Comparison of ENCODE assay signal across 12 mouse cellular contexts in the genomic region with DNA sequence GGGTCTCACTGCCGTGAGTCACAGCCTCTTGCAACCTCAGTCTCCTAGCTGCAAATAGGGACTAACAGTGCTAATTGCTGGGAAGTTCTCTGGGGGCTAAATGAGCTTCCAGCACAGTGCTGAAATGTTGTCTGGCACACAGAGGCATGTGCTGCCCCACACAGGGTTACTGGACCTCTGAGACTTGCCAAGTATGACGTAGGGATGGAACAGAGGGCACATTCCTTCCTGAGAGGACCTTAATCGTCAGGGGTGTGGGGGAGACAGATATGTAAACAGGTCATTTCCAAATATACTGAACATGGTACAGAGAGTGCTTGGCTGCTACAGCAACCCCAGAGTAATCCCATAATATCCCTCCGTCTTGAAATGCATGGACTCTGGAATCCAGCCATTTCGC. TPM values are rescaled to one million over a fixed set of nuclear protein-coding genes. Genes with fewer than 3 reads are reported as not detected.
DNase-seq lines count a peak whose midpoint lies in the region; ATAC-seq and TF ChIP-seq lines count a peak whose summit lies in the region.
"Had no signal": no experiment of that assay in that cellular context is flagged by ENCODE, and none has a peak within 500 bp of the region (broad histone marks: within the 10 kb centered on the region; RNA-seq: fewer than 3 reads in every experiment).

No protein-coding gene starts in this region.

- H3K4me2 ChIP-seq in kidney, embryonic 15.5 days, result no peak overlapping the region
- no peak overlapping the region for H3K4me2 ChIP-seq in kidney, postnatal 0 days (ENCODE audit: low read length)
- H3K4me2 ChIP-seq: neural tube, embryonic 13.5 days had no signal

- H3K27ac ChIP-seq in kidney, embryonic 15.5 days, result no peak overlapping the region
- no peak overlapping the region for H3K27ac ChIP-seq in kidney, postnatal 0 days
- H3K27ac ChIP-seq: midbrain, embryonic 10.5 days; neural tube, embryonic 13.5 days had no signal

- H3K4me3 ChIP-seq in kidney, embryonic 15.5 days (replicated peaks), result no peak overlapping the region
- H3K4me3 ChIP-seq in kidney, postnatal 0 days (replicated peaks; ENCODE audit: low read depth, low read length), result no peak overlapping the region
- H3K4me3 ChIP-seq: midbrain, embryonic 10.5 days; neural tube, embryonic 13.5 days had no signal

- H3K36me3 ChIP-seq in kidney, embryonic 15.5 days, result no peaks in the 10 kb centered on the region
- H3K36me3 ChIP-seq in kidney, postnatal 0 days (ENCODE audit: insufficient read depth, low read length), result no peaks in the 10 kb centered on the region
- H3K36me3 ChIP-seq: midbrain, embryonic 10.5 days; neural tube, embryonic 13.5 days had no signal

- peak; percentile 63 to 84 for DNase-seq in kidney, adult 8-10 months
- DNase-seq in heart, adult 8-10 months (ENCODE audit: low spot score), result peak; percentile 48
- peak; percentile 38 for DNase-seq in kidney, postnatal 0 days (ENCODE audit: low spot score)
- DNase-seq in lung, postnatal 4 days, result peak; percentile 33 to 59
- DNase-seq in thymus, postnatal 36 days, result no peak
- DNase-seq in layer of hippocampus, adult 8-10 months (ENCODE audit: low spot score in 2 of 2), result no peak
- DNase-seq in thymus, adult 18-20 months, result no peak
- DNase-seq: cerebellum, adult 8-10 months; gastrocnemius, postnatal 25 days had no signal

- no peak overlapping the region for H3K9ac ChIP-seq in kidney, embryonic 15.5 days
- no peak overlapping the region for H3K9ac ChIP-seq in kidney, postnatal 0 days (ENCODE audit: low read depth, low read length)
- H3K9ac ChIP-seq: neural tube, embryonic 13.5 days had no signal

- no peaks in the 10 kb centered on the region for H3K9me3 ChIP-seq in kidney, embryonic 15.5 days (replicated peaks)
- no peaks in the 10 kb centered on the region for H3K9me3 ChIP-seq in kidney, postnatal 0 days (replicated peaks; ENCODE audit: low read length)
- H3K9me3 ChIP-seq: midbrain, embryonic 10.5 days; neural tube, embryonic 13.5 days had no signal

- H3K27me3 ChIP-seq in kidney, embryonic 15.5 days, result no peaks in the 10 kb centered on the region
- H3K27me3 ChIP-seq in kidney, postnatal 0 days (ENCODE audit: insufficient read depth, low read length), result no peaks in the 10 kb centered on the region
- H3K27me3 ChIP-seq: neural tube, embryonic 13.5 days had no signal

- ATAC-seq in kidney, embryonic 15.5 days (replicated peaks; ENCODE audit: low FRiP score), result no peak
- no peak for ATAC-seq in kidney, postnatal 0 days (replicated peaks; ENCODE audit: low FRiP score, low read depth)

- TF ChIP-seq CTCF in kidney, postnatal 0 days (IDR thresholded peaks at IDR 0.05; ENCODE audit: low read depth), result no peak

- H3K4me1 ChIP-seq in kidney, embryonic 15.5 days, result peaks cover 9% of the 10 kb centered on the region
- no peaks in the 10 kb centered on the region for H3K4me1 ChIP-seq in kidney, postnatal 0 days (replicated peaks; ENCODE audit: insufficient read depth, low read length)

- 58% methylated on average over 5 of the region's 5 CpGs for WGBS in kidney, embryonic 15.5 days
- 47% methylated on average over 5 of the region's 5 CpGs for WGBS in kidney, postnatal 0 days

RNA-seq across cellular contexts. Expression of gene Idh2, which starts 5.9 kb away (rescaled TPM):
- 633 and 674 TPM in 2 replicates for polyA plus RNA-seq in kidney, embryonic 15.5 days (2015; fragmentation: Nextera tagmentation; extraction: Ambion mirVana)
- 1,000 to 10,000 TPM; 2,287 to 2,565 (median 2,388) TPM for total RNA-seq in heart, adult 8-10 months (2022)
- 630 and 689 TPM in 2 replicates for polyA plus RNA-seq in kidney, postnatal 0 days (2015; fragmentation: Nextera tagmentation; extraction: Ambion mirVana)
- total RNA-seq in layer of hippocampus, adult 8-10 months (2022), result 10 to 100 TPM; 67.5 to 83.7 (median 75.9) TPM

Comparison
In these comparisons a context has a peak if more than half of its experiments do, and no peak if none do; other contexts are left out.
1. DNase-seq: peak in kidney, adult 8-10 months (2 of 2), heart, adult 8-10 months (single experiment), kidney, postnatal 0 days (single experiment) and lung, postnatal 4 days (2 of 2); none in thymus, postnatal 36 days (0 of 2), layer of hippocampus, adult 8-10 months (0 of 2) and thymus, adult 18-20 months (0 of 2).
2. RNA of gene Idh2, which starts 5.9 kb away (total RNA-seq): 2,287 to 2,565 TPM in heart, adult 8-10 months; 67.5 to 83.7 TPM in layer of hippocampus, adult 8-10 months; every median in the first group is over 10 times any median in the second.